Mouse (Mus musculus) A20 (cell line): Measurements from ENCODE around the gene Izumo2.

Source experiments
- DNase-seq: peaks from one replicate; pipeline ENCODE4 v3.0.0-alpha.2; 2011; ENCODE audit warnings: low read depth, low spot score

The Izumo2 gene

DNA sequence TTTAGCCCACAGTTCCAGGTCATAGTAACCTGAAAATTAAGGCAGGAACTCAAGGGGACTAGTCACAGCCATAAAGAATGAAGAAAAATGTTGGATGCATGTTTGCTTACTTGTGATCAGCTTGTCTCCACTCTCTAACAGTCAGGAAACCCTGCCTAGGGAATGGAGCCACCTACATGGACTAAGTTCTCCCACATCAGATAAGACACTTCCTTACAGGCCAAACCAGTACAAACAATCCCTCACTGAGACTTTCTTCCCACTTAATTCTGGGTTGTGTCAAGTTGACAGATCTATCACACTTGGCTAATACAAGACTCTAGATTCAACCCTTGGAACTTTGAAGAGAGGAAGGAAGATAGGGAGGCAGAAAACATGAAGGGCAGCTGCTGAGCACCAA, 51.8 kb downstream of the Izumo2 start:
- no peak for DNase-seq

DNA sequence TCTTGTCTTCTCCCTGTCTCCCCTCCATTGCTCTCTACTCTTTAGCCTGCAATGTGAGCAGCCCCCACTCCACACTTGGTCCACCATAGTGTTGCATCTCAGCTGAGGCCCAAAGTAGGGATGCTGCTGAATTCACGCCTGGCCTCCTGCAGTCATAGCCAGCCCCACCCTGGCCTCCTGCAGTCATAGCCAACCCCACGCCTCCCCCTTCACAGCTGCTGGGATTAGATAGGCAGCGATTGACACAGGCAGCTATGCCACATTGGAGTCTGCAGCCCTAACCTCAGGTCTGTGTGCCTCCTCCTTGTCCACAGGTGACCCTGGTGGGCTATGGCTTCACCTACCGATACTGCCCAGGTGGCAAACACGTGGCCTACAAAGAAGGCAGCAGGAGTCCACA, 59.6 kb downstream of the Izumo2 start:
- no peak for DNase-seq
